Mouse (Mus musculus) c-Kit-positive CD71-positive TER-119-positive erythroid progenitor cells, embryonic 14.5 days (primary cell): ENCODE data around the gene Bola3.

Experiments
- DNase-seq: peaks from one replicate; pipeline ENCODE4 v3.0.0-alpha.2; 2013; ENCODE audit warnings: low spot score

Gene Bola3

DNA sequence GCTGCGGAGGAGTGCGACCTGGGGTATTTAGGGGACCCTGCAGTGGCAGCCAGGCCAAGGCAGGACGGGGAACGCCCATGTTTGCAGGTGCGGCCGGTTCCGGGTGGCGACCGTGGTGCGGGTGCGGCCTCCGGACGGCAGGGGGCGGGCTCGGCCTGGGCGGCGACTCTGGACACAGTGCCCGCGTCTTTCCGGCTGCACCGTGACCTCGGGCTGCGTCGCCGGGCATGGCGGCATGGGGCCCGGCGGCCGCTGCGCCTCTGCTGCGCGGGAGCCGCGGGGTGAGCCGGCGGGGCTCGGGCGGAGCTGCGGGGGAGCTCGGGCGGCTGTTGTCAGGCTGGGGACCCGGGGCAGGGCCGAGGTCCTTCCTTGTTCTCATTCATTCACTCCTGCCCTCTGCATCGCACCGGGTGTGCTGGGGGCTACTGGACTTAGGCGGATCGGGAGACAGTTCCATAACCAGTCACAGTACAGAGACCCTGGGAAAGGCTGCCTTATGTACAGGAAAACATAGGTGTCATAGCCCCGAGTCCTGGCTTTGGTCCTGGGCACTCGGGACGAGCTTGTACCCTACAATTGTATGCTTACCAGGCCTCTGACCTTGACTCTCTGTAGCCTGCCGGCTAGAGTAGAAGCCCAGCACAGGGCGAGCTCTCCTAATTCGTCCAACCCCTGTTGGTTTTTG lies 469 bp downstream of the Bola3 start:
- DNase-seq, result peak; percentile 83

DNA sequence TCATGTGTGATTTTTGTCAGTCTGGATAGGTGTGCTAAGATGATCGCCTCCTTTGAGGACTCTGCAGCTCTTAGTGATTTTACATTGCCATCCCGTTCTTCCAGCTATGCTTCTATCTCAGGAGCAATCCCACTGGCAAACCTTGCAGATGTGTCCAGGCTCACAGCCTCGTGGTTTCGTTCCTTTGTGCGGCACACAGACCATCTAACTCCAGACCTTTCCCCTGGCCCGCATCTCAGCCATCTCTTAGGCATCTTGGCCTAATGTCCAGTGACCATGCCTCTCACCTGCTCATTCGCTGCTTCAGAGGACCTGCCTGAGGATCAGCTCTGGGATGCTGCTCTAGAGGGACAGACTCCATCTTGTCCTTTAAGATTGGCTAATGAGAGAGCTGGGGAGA lies 1.2 kb downstream of the Bola3 start:
- DNase-seq, result peak; percentile 27

DNA sequence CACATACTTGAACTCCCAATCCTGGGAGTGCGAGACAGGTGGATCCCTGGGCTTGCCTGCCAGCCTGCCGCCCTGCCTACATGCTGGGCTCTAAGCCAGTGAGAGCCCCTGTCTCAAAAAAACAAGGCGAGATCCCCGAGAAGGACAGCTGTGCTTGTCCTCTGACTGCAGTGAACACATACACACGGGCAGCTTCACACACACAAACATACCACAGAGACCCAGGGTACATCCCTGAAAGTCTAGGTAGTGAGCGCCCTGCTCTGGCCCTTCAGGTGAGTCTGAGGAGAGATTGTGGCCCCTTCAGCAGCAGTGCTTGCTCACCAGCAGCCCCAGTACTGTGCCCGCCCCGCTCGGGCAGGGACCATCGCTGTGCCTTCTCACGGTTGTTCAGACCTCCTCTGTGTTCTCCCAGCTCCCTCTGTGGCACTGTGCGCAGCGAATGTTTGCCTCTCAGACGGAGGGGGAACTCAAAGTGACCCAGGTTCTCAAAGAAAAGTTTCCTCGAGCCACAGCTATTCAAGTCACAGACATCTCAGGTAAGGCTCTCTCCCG lies 2.0 kb downstream of the Bola3 start:
- DNase-seq, result peak; percentile 33

DNA sequence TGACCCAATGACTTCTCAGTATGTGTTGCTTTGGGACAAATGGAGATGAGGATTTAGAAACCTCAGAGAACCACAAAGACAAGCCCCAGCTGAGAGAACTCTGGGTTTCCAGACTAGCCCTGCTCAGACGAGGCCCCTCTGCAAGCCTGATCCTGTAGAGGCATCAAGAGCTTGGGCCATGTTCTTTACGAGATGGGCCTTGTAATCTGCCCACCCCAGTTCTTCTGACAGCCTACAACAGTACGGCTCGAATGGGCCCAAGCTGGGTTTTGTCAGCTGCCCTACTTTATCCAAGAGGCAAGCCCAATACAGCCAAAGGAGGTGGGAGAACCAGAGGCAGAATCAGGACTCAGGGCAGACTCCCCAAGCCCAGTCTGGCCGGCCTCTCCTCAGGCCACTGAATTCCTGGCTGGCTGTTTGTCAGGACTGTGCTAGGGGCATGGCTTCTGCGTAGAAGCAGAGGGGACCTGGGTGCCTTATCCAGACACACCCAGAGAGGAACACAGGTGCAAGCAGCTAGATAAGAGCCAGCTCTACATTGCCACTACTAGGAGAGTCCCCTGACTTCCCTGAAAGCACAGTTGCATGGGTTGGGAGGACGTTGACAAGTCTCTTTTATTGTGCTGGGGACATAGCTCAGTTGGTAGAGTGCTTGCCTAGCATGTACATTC lies 2.7 kb downstream of the Bola3 start:
- DNase-seq, result peak; percentile 96

DNA sequence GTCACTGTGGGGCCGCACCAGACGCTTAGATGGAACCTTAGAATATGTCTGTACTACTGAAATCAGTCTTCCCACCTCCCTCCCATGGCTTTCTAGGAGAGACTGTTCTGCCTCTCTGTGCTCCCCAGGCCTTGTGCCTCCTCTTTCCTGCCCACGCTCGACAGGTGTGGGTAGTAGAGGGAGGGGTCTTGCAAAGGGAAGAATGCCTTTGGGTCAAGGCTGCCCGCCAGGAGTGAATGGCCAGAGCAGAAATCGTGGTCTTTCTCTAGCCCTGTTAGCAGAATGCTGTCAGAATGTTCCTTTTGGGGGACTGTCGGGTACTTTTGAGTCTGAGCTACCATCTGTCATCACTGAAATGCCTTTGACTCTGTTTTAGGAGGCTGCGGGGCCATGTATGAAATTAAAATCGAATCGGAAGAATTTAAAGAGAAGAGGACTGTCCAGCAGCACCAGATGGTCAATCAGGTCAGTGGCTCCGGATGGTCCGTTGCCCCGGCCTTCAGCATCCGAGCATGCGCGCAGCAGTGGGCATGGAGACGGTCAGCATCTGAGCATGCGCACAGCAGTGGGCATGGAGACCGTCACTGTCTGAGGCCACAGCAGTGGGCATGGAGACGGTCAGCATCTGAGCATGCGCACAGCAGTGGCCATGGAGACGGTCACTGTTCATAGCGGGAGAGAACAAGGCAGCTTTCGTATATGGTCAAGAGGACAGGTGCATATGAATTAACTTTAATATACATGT lies 3.9 kb downstream of the Bola3 start:
- no peak for DNase-seq

DNA sequence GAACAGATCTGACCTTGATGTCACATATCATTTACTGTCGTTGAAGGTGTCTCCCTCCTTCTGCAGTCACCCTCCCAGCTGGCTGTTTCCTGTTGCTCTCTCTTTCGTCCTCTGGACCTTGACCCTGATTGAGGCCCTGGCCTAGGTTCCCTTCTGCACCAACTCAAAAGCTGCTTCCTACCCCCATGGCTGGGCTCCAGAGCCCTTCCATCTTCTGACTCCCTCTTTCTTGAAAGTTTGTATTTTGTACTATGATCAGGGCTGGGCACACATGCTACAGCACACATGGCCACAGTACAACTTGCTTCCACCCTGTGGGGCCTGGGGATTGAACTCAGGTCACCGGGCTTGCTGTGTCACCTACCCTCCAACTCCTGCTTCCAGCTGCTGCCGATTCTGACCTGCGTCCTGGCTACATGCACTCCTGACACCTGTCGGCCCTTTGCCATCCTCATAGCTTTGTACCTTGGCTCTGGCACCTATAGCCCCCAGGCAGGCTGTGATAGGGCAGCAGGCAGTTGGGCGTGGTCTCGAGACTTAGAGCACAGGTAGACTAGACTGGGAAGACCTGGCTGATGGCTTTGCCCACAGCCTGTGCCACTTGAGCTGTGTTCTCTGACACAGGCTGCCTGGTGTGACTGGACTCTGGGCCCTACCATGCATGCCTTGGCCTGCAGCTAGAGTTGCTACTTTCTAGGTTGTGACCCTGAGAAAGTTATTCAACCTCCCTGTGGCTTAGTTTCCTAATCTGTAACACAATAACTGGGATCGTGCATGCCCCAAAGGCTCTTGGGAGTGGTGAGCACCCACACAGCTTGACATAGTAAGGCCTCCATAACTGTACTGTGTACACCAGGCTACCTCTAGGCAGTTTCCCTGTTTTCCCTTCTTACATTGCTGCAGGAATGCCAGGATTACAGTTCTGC lies 6.2 kb downstream of the Bola3 start:
- DNase-seq, result no peak

DNA sequence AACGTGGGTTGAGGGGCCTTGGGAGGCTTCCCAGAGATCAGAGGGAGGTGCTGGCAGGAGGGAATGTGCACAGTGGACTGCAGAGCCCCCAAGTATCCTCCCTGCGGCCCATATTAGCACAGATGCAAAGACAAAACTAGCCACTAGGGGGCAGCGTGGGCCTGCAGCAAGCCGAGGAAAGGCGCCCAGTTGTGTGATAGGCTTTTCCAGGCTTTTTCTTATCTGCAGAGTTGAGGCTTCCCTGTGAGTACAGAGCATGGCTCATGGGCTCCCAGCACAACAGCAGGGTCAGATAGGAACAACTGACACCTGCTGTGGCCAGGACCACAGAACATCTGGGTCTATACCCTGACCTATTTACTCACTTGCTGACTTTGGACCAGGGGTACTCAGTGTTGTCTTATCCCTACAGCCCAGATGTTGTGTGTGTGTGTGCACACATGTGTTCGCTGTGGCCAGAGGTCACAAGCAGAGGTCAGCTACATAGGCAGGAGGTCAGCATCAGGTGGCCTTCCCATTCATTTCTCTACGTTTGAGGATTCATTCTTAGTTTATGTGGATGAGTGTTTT lies 7.7 kb downstream of the Bola3 start:
- peak; percentile 79 for DNase-seq

DNA sequence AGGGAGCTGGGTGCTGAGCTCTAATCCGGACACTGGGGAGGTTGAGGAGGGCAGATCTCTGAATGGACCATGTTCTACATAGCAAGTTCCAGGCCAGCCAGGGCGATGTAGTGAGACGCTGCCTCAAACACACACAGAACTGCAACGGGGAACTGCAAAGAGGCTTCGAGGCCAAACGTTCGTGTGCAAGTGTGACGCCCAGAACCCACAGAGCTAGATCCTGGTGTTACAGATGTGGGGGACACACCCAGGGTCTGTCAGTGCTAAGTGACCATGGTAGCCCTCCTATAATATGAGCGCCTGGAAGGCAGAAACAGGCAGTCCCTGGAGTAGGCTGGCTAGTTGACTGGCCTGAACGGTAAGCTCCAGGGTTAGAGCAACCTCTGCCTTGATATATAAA lies 8.5 kb downstream of the Bola3 start:
- no peak for DNase-seq

DNA sequence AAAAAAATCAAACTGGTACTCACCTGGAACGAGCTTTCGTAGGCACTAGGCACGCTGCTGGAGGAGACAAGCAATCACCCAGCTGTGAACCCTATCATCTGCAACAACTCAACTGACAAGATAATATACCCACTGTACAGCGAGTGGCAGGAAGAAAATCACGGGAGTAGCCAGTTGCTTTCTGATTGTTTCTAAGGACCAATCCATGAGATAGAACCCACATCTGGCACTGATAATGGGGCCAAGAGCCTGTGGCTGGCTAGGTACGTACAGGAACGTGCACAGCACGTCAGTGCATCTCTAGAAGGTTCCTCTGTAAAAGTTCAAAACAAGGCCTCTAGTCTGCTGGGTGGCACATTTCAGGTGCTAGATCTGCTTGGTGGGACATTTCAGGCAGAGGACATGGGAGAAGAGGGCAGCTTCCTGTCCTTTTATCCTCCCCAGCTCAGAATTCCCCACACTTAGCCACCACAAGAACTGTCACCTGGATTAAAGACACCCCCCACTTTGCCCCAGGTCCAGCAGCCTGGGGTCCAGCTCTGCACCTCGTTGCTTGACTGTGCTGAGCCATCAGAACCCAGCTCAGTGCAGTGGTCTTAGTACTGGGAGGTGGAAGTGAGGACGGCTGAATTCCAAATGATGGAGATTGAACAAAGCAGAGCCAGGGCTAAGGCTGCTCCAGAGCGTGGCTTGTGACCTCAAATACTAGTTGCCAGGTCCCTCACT lies 12.7 kb downstream of the Bola3 start:
- DNase-seq, result no peak

DNA sequence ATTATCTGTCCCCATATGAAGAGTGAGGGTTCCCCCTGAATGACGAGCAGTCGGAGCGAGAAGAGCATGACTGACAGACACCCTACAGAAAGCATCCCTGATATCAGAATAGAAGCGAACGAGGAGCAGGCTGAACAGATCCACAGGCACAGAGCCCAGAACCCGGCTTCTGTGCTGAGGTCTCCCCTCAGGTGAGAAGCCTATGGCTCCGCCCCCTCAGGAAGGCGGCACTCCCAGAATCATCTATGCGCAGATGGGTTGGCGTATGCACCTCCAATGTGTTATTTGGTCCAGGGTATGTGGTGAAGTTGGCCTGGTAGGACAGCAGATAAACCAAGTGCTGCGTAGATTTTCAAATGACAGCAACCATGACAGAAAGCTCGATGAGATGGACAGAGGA lies 14.1 kb downstream of the Bola3 start:
- DNase-seq, result no peak

DNA sequence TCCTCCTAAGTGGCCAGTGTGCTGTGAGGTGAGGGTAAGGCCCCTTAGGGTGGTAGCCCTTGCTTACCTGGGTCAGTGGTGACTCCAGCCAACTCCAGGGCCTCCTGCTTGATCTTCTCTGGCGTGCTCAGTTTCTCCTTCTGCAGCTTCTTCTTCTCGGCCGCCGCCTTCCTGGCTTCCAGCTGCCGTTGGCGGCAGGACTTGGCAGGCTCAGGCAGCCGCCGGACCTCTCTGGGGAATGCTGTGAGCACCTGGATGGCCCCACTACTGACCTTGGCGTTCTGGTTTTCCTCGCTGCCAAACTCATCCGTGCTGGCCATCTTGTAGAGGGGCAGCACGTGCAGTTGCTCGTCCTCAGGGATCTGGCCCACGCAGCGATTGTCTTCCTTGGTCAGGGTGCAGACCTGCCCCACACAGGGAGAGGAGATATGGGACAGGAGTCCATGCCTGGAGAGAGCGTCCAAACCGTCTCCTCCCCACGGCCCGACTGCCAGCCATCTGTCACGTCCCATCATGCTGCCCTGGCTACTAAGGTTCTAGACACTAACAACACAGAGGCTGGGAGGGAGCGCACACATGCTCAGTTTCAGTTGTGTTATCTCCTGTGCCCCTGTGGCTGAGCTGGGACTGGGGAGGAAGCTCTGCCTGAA lies 21.5 kb downstream of the Bola3 start:
- DNase-seq, result no peak

DNA sequence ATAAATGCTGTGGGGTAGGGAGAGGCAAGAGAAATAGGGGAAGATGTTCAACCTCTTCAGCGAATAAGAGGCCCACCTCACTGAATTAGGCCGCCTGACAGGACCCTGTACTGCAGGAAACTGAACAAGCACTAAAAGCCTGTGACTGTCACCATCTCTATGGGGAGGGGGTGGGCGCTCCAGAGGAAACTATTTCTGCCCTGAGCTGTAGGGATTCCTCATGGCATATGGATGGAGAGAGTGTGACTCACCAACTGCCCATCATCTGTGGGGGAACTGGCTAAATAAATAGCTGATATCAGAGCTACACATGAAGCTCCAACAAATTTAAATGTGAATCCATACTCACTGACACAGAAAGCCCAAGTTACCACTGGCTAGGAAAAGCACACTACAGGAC lies 22.4 kb downstream of the Bola3 start:
- DNase-seq, result no peak

DNA sequence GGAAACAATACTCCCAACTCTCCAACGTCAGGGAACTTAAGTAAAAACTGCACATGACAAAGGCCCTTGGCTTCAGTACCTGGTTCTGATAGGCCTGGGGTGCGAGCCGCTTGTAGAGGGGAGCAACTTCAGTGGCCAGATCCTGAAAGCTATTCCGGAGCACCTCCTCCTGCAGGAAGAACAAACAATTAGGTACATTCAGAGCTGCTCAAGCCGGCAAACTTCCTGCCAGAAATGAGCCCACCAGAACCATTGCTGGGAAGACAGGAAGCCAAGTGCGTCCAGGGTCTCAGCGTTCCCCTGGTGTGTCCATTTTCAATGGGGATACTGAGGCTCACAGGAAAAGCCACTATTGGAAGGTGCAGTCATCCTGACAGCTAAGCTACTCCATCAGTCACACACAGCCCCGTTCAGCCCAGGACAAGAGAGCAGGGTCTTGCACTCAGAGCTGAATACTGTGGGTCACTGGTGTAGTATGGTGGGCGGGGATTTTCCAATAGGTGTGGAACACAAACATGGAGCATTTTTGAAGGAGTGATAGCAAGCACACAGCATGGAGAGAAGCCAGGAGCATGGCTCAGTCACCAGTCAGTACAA lies 24.9 kb downstream of the Bola3 start:
- no peak for DNase-seq

DNA sequence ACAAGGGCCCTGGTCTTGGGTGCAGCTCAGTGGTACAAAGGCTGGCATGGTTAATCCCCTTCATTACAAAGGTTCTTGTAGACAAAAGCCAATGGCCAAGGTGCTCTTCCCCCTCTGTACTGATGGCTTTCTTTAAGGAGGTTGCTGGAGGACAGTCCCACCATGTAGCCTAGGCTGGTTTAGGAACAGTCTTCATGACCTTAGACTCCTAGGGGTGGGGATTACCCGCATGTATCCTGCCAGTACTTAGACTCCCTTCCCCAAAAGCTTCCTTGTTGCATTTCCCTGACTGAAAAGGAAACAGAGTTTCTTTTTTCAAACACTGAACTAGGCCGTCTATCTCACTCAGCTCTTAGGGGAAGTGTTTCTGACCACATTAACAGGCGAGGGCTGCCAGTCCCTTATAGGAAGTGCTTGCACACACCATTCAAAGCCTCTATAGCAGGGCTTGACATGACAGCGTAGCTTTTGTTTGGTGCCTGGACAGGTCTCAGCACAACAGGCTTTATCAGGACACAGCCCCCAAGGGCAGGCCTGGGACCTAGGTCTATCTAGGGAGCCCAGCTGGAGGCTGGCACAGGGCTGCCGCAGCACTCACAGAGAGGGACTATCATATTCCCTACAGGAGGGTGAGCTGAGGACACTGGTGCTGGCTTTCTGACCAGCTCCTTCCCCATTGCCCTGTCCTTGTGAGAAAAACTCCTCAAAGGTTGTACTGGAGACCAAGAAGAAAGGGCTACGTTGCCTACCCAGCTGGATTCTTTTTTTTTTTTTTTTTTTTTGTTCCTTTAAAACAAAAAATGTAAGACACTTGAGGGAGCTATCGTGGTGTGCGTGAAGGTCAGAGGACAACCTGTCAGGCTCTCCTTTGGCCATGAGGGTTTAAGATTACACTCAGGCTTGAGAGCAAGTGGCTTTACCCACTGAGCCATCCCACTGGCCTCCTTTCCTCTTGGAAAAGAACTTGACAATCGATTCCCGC lies 32.9 kb downstream of the Bola3 start:
- DNase-seq, result peak; percentile 67

DNA sequence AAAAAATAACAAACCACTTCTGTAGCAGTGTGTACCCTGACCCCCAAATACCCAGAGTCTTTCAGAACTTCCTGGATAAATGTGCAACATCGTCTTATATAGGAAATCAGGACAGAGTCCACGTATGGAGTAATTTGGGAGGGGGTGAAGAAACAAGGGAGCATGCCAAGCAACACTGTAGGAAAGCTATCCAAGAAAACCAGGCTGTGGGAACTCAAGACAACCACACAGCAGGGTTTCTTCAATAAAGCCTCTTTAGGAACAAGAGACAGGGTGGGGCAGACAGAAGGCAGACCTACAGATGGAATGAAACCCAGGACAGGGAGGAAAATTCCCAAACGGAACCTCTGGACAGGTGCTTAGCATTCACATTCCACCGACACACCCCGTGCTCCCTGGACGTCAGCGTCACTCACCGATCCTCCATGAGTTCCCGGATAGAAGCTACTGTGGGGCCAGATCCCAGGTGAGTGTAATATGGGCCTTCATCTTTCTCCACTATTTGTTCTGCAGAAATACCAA lies 36.7 kb downstream of the Bola3 start:
- no peak for DNase-seq

DNA sequence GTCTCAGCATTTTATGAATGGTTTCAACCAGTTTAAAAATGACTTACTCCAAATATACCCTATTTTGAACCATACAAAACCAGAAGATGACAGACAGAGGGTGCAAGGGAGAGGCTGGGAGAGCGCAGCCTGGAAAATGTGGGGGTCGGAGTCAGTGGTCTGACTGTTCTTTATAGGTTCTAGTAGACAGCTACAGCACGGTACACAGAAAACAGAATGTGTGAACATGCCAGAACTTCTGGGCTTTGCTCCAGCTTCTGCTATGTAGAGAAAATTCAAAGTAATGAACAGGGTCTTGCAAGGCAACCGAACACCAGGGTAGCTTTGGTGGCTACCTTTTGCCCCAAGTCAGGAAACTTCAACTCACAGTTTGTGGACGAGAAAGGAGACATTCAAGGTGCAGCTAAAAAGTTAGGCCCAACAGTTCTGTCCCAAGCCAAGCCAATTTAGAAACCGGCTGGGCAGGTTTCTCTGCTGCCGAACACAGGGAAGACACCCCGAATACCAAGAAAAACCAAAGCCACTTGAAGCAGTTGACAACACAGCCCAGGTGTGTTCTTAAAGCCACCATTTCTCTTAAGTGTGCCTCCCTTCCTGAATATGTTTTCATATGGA lies 43.3 kb downstream of the Bola3 start:
- no peak for DNase-seq

DNA sequence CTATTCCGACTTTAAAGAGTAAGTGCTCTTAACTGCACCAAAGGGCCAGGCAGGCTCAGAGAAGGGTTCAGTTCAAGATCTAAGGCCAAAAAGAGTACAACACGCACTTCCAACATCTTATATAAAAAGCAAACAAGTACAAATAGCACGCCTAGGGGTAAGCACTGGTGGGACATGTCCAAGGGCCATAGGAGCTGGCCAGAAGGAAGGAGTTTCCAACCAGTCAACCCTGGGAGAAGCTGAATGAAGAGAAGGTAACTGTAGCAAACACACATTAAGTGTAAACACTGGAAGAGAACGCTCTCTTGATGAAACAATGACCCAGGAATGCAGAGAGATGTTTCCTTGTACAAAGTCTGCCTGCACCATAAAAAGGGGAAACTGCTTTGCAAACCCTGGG lies 45.2 kb downstream of the Bola3 start:
- DNase-seq, result no peak
